8 mouse cellular contexts compared by ENCODE assay signal in the genomic region with DNA sequence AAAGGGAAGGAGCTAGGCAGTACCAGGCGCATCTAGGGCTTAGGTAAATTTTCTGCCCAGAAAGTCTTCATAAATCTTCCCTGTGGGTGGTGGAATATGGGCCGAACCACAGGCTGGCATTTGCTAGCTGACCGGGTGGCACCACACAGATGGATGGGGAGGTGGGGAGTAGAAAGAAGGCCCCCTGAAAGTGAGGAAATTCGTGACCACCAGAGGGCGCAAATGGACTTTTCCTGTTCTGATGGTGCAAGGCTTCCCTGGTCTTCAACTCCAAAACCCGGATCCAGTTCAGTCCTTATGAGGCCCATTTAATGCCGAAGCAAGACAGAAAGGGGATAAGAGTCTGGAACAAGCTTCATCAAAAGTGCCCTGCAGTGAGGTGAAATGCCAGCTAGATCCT. TPM values are rescaled to one million over a fixed set of nuclear protein-coding genes. Genes with fewer than 3 reads are reported as not detected.
DNase-seq lines count a peak whose midpoint lies in the region; ATAC-seq lines count a peak whose summit lies in the region.

No protein-coding gene starts in this region.

- no peak overlapping the region for H3K9ac ChIP-seq in kidney, embryonic 14.5 days (ENCODE audit: low read depth, low read length)
- peak overlapping the region; percentile 45; the same call in 1 of the 2 replicates for H3K9ac ChIP-seq in hindbrain, embryonic 16.5 days (ENCODE audit: low read depth, low read length)
- no peak overlapping the region for H3K9ac ChIP-seq in neural tube, embryonic 15.5 days (replicated peaks)

- H3K4me2 ChIP-seq in kidney, embryonic 14.5 days (replicated peaks; ENCODE audit: low read depth, low read length), result no peak overlapping the region
- no peak overlapping the region; the same call in 1 of the 2 replicates for H3K4me2 ChIP-seq in hindbrain, embryonic 16.5 days (ENCODE audit: low read length)
- H3K4me2 ChIP-seq in neural tube, embryonic 15.5 days, result peak overlapping the region; percentile 9; the same call in 1 of the 2 replicates

- 9% methylated on average over 7 of the region's 7 CpGs for WGBS in kidney, embryonic 14.5 days
- WGBS in embryonic facial prominence, embryonic 10.5 days, result 11% methylated on average over 7 of the region's 7 CpGs
- 7% methylated on average over 7 of the region's 7 CpGs for WGBS in hindbrain, embryonic 16.5 days
- WGBS in neural tube, embryonic 15.5 days, result 10% methylated on average over 7 of the region's 7 CpGs

- no peak overlapping the region for H3K27ac ChIP-seq in kidney, embryonic 14.5 days (ENCODE audit: low read depth, low read length)
- no peak overlapping the region for H3K27ac ChIP-seq in embryonic facial prominence, embryonic 10.5 days (replicated peaks)
- H3K27ac ChIP-seq in hindbrain, embryonic 16.5 days (ENCODE audit: low read depth, low read length), result no peak overlapping the region
- H3K27ac ChIP-seq in neural tube, embryonic 15.5 days (replicated peaks), result no peak overlapping the region

- no peaks in the 10 kb centered on the region for H3K9me3 ChIP-seq in kidney, embryonic 14.5 days (ENCODE audit: control insufficient read depth, low read length)
- H3K9me3 ChIP-seq in embryonic facial prominence, embryonic 10.5 days, result no peaks in the 10 kb centered on the region
- H3K9me3 ChIP-seq in hindbrain, embryonic 16.5 days (ENCODE audit: control insufficient read depth, low read length), result no peaks in the 10 kb centered on the region
- H3K9me3 ChIP-seq in neural tube, embryonic 15.5 days (replicated peaks), result no peaks in the 10 kb centered on the region

- H3K27me3 ChIP-seq in kidney, embryonic 14.5 days (ENCODE audit: control insufficient read depth, insufficient read depth, low read length), result no peaks in the 10 kb centered on the region
- peaks cover 20% of the 10 kb centered on the region for H3K27me3 ChIP-seq in embryonic facial prominence, embryonic 10.5 days (replicated peaks; ENCODE audit: low read depth, poor library complexity, severe bottlenecking)
- 0 out of 2 replicates have a peak, but pooled peaks cover 2% of the 10 kb centered on the region for H3K27me3 ChIP-seq in hindbrain, embryonic 16.5 days (replicated peaks; ENCODE audit: control insufficient read depth, insufficient read depth, low read length)
- peaks cover 12% of the 10 kb centered on the region; the same call in 1 of the 2 replicates for H3K27me3 ChIP-seq in neural tube, embryonic 15.5 days (replicated peaks)

- intact Hi-C loops in left cerebral cortex, postnatal 25 days (cut with DNase I), result loop anchor here (2.0 kb wide), 1 partner anchor 244 kb away; no protein-coding TSS in a partner anchor

- H3K4me3 ChIP-seq in kidney, embryonic 14.5 days (ENCODE audit: low read length), result no peak overlapping the region
- H3K4me3 ChIP-seq in embryonic facial prominence, embryonic 10.5 days, result no peak overlapping the region
- no peak overlapping the region for H3K4me3 ChIP-seq in hindbrain, embryonic 16.5 days (ENCODE audit: low read length)
- H3K4me3 ChIP-seq in neural tube, embryonic 15.5 days (replicated peaks), result no peak overlapping the region

- peaks cover 11% of the 10 kb centered on the region; the same call in 1 of the 2 replicates for H3K4me1 ChIP-seq in kidney, embryonic 14.5 days (ENCODE audit: control insufficient read depth, insufficient read depth, low read length)
- peaks cover 22% of the 10 kb centered on the region for H3K4me1 ChIP-seq in embryonic facial prominence, embryonic 10.5 days
- peaks cover 28% of the 10 kb centered on the region for H3K4me1 ChIP-seq in hindbrain, embryonic 16.5 days (ENCODE audit: control insufficient read depth, insufficient read depth, low read depth, low read length)
- peaks cover 40% of the 10 kb centered on the region for H3K4me1 ChIP-seq in neural tube, embryonic 15.5 days

- ATAC-seq in kidney, embryonic 14.5 days (ENCODE audit: low FRiP score, low TSS enrichment), result no peak
- no peak for ATAC-seq in hindbrain, embryonic 16.5 days
- ATAC-seq in neural tube, embryonic 15.5 days (ENCODE audit: low FRiP score), result no peak

- H3K36me3 ChIP-seq in kidney, embryonic 14.5 days (ENCODE audit: control insufficient read depth, insufficient read depth, low read length), result no peaks in the 10 kb centered on the region
- H3K36me3 ChIP-seq in embryonic facial prominence, embryonic 10.5 days (replicated peaks), result 0 out of 2 replicates have a peak, but pooled peaks cover under 1% of the 10 kb centered on the region
- H3K36me3 ChIP-seq in hindbrain, embryonic 16.5 days (ENCODE audit: control insufficient read depth, insufficient read depth, low read length), result no peaks in the 10 kb centered on the region
- no peaks in the 10 kb centered on the region for H3K36me3 ChIP-seq in neural tube, embryonic 15.5 days

- DNase-seq in kidney, adult 18-20 months, result peak; percentile 75
- DNase-seq in adrenal gland, postnatal 10 days, result peak; percentile 76
- DNase-seq in embryonic facial prominence, embryonic 10.5 days (ENCODE audit: low spot score), result peak; percentile 82
- DNase-seq in left cerebral cortex, postnatal 25 days (ENCODE audit: low spot score in 2 of 2), result peak; percentile 68 to 78
- DNase-seq in thymus, postnatal 36 days, result peak; percentile 58 to 71

RNA-seq across cellular contexts. Expression of a gene that starts 2.7 kb away (rescaled TPM):
- polyA plus RNA-seq in kidney, embryonic 14.5 days (2014; fragmentation: Nextera tagmentation; extraction: Ambion mirVana), result 40.9 and 63.6 TPM in 2 replicates
- 100 to 1,000 TPM in 1 of 2 experiments, 10 to 100 TPM in 1; 90.0 to 134 TPM for total RNA-seq in adrenal gland, postnatal 10 days (2021)
- polyA plus RNA-seq in embryonic facial prominence, embryonic 10.5 days (2016; fragmentation: Nextera tagmentation; extraction: Ambion mirVana), result 64.2 and 67.5 TPM in 2 replicates
- 85.8 and 91.5 TPM in 2 replicates for polyA plus RNA-seq in hindbrain, embryonic 16.5 days (2015; fragmentation: Nextera tagmentation; extraction: Ambion mirVana)
- total RNA-seq in left cerebral cortex, postnatal 25 days (2021), result 100 to 1,000 TPM; 308 to 319 TPM
- 71.1 and 72.5 TPM in 2 replicates for polyA plus RNA-seq in neural tube, embryonic 15.5 days (2015; fragmentation: Nextera tagmentation; extraction: Ambion mirVana)
